Mouse (Mus musculus) liver, adult (tissue): ENCODE measurements around the gene Polr2l.

Experiments used
- GATA4 ChIP-seq: IDR thresholded peaks from 2 replicates; pipeline ENCODE4 v1.6.1; 2014; ENCODE audit warnings: mild to moderate bottlenecking, low read length; ENCODE audit not compliant: insufficient replicate concordance

The Polr2l gene

DNA sequence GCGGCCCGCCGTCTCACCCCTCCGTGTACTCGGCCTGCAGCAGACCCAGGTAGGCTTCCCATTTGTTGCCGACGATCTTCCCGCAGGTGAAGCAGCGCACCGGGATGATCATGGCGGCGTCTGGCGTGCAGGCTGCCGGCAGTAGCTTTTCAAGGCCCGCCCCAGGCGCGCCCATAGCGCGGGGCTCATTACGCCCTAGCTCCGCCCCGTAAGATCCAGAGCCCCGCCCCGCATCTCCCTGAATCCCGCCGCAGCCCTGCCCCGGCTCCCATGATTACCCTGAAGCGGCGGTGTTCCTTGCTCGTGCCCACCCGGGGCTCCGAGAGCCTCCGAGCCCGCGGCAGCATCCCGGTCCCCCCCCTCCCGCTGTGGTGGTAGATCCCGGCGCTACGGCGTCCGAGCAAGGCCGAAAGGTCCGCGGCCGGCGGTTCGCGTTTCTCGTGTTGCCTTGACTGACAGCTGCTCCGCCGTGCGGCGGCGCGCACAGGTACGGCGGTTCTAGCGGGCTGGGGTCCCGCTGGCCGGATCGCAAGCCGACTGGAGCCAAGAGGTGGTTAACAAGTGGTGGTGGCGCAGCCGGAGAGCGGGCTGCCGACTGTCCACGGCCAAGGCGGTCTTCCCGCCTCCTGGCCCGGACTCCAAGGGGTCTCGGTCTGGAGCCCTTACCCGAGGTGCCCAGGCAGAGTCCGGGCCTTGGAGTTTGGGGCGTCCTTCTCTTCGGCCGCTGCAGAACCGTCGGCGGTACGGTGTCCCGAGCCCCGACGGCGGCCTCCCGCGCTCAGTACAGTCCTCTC, at the start of gene Polr2l, which contains the start of gene Tspan4:
Gene Polr2l (minus strand): TSS at position 122 of the 794 bp plus-strand sequence.
Gene Tspan4 (plus strand): TSS at position 230 of the 794 bp plus-strand sequence.
- TF ChIP-seq GATA4, result no peak; the same call in 1 of the 2 replicates

DNA sequence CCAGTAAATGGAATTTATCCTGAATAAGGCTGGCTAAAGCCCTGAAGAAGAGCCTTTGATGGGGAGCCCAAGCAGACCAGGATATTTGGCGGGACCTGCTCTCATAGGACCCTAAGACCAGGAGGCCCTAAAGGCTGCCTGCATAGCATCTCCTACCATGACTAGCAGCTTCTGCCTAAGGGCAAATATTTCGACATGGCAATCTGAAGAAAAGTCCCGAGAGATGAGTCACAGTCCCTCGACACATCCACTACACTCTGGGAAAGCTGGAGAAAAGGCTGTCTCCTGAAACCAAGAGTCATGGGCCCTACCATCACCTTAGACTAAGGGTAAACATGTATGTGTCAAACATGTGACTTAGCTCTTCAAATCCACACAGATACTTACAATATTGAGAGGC, 49.3 kb upstream of the Polr2l start:
- no peak for TF ChIP-seq GATA4

DNA sequence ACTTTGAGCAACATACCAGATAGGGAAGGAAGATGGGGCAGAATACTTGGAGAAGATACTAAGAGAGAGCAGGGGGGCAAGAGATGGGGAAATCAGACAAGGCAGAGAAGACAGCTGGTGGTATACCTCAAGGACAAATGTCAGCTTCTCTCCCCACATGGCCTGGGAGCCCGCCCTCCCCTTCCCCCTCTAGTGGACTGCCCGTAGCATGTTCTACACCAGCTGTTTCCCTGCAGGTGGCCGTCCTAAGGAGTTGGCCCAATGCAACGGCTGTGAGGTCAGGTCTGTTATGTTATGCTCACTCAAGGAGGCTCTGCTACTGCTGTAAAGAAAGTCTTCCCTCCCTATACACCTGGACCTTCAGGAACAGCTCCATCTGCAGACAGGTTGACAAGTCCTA, 48.1 kb upstream of the Polr2l start:
- no peak for TF ChIP-seq GATA4

DNA sequence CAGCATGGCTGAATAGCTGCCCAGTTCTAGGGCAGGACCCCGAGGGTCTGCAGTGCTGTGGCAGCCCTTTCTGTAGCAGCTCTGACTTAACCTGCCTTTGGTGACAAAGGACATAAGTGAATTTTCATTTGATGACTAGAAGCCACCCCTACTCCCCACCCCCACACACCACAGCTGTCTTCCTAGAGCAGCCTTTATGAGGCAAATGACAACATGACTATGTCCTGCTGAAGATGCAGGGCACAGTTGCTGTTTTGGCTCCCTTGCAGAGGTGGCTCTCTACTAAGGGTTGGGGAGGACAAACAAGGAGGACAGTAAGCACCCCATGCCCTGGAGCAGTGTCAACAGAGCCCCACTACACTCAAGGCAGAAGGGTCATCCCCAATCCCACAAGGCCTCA, 44.9 kb upstream of the Polr2l start:
- no peak for TF ChIP-seq GATA4

DNA sequence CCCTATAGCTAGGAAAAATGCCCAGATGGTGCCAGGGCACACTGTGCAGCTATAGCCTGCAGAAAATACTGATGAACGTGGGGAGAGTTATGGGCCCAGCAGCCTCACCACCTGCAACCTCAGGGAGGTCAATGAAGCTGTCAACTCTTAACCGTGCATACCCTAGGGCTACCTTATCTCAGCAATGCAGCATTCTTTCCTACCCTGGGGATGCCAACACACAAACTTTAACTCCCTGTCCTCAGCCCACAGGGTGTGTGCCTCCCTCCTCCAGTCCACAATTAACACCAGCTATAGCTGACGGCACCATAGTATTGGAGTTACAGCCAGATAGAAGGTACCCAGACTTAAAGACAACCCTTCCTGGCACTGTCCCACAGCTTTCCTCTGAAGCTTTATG, 44.0 kb upstream of the Polr2l start:
- no peak for TF ChIP-seq GATA4

DNA sequence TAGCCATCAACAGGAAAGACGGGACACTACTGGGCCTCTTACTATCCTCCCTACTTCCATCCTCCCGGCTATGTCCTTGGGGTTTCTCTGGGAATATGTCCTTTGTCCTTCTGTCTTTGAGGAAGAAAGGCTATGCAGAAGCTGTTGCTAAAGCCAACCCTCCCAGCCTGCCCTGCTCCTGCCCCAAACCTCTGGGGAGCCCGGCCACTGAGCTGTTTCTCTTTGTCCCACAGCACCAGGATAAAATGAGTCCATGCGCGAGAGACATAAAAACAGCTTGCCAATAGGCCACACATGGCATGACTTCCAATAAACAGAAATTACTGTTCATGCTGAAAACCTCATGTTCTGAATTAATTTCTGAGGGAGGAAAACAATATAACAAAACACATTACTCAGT, 43.4 kb upstream of the Polr2l start:
- TF ChIP-seq GATA4, result no peak

DNA sequence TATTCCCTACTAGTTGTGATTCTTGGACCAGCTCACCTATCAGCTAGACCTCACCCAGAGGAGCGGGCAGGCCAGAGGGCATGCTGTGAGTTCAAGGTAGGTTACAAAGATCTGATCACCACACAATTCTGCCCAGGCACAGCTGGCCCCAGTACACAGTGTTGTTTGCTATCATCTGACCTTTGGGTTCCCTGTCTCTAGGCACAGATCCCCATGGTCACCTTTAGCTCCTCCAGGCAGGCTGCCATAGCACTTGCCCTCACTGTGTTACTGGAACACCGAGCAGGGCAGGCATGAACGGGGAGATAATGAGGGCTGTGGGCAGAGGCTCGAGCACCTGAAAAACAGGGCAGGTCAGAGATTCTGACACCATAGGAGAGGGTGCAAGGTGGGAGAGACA, 42.7 kb upstream of the Polr2l start:
- peak; percentile 84 for TF ChIP-seq GATA4

DNA sequence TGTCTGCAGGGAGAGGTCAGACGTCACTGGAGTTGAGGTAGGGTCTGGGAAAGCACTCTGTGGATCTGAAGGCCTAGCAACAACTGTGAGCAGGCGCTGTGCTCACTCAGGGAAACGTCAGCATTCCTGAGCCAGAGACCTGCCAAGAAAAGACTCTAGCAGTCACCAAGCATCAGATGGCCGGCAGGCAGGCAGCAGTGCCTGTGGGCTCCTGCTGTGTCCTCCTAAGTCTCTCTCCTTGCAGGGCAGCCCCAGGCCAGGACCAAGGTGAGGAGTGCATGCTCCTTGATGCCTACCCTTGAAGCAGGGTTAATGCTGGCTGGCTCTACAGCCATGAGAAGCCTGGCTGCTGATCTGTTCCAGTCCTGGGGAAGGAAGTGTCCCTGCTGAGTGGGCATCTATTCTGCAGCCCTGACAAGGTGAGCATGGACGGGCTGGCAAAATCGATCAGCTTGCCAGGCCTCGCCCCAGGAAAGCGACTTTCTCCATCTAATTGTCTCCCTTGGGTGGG, 35.8 kb upstream of the Polr2l start:
- no peak for TF ChIP-seq GATA4

DNA sequence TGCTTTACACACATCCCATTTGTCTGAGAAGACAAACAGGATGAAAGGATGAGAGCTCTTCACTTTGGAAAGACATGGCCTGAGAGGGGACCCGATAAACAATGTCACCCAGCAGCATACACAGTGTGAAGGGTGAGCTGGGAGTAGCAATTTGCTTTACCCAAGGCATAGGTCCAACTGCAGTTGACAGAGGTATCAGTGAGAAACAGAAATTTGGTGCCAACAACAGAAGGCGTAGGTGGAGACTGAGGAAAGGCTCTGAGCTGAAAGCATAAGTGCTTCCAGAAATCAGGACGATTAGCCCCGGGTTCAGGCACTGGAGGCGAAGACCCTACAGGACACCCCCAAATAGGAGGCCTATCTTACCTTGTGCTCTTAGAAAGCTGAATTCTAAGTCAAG, 35.3 kb upstream of the Polr2l start:
- TF ChIP-seq GATA4, result no peak

DNA sequence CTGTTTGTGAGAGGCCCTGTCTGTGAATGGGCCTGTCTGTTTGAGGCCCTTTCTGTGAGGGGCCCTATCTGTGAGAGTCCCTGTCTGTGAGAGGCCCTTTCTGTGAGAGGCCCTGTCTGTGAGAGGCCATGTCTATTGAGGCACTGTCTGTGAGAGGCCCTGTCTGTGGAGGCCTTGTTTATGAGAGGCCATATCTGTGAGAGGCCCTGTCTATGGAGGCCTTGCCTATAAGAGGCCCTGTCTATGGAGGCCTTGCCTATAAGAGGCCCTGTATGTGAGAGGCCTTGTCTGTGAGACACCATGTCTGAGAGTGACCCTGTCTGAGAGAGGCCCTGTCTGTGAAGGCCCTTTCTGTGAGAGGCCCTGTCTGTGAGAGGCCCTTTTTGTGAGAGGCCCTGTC, 33.2 kb upstream of the Polr2l start:
- TF ChIP-seq GATA4, result no peak

DNA sequence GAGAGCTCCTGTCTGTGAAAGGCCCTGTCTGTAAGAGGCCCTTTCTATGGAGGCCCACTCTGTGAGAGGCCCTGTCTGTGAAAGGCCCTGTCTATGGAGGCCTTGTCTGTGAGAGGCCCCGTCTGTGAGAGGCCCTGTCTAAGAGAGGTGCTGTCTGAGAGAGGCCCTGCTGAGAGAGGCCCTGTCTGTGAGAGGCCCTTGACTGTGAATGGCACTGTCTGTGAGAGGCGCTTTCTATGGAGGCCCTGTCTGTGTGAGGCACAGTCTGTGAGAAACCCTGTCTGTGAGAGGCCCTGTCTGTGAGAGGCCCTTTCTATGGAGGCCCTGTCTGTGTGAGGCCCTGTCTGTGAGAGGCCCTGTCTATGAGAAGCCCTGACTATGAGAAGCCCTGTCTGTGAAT, 31.3 kb upstream of the Polr2l start:
- TF ChIP-seq GATA4, result no peak

DNA sequence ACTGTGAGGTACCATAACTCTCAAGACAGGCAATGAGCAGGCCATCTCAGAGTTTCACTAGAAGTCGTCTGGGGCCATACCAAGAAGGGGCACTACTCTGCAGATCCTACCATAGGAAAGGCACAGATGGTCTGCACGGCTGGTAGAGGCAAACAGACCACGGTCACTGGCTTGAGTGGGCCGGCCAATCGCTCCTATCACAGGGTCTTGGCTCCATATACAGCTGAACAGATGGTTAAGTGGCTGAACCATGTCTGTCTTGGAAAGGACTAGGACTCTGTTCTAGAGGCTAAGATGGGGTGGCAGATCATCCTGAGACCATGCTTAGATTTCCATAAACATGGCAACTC, 27.6 kb upstream of the Polr2l start:
- no peak for TF ChIP-seq GATA4

DNA sequence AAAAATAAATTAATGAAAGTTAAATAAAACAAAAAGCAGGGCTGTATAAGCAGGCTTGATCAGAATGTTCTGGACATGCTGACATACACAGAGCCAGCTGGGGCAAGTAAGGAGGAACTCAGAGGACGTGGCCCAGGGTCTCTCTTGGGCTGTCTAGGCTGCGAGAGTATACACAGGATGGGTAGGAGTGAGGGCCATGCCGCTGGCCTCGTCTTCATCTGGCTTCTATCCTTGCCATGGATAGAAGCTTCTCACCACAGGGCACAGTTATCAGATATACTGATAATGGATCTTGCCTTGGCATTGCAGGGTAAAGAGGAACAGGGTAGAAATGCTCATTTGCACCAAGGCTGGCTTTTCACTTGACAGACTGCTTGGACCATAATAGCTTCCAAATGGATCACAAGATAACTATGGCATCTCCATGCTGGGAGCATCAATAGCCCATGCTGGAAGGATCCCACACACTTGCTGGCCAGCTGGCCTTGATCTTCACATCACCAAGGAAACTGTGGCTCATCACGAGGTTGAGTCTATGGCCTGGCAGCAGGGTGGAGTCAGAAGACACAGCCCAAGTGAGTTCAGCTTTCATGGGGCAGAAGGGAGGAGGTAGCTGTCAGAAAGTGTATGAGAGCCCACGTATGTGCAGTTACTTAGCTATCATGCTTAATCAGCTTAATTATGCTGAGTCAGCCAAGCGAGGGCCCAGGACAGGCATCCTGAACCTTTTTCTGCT, 27.1 kb upstream of the Polr2l start:
- TF ChIP-seq GATA4, result no peak

DNA sequence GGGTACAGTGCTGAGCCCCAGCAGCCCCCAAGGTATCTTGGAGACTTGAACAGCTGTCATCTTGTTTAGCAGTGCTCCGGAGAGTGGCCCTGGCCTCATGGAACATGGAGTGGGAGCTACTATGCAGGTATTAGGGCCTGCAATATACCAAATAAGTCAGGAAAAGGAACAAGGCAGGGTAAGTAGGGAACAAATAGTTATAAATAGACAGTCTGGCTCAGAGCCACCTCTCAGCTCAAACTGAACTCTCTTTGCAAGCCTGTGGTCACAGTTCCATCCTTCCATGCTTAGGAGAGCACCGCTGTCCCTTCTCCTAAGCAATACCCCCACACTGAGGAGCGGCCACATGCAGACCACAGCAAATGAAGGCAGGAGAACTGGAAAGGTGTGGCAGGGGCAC, 22.7 kb upstream of the Polr2l start:
- TF ChIP-seq GATA4, result no peak

DNA sequence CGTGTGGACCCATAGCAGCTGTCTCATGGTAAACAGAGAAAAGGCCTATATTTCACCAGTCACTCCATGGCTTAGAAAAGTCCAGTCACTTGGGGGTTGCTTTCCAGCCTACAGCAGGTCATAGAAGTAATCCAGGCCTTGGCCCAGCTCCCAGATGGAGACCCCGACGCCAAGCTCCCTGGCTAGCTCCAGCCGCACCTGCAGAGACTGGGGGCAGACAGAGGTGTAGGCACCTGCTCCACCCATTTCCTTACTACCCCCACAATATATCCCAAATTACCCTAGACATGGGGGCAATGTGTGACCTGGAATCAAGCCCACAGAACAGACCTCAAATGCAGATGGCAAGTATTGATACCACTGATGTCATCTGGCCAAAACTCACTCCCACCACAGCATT, 21.0 kb upstream of the Polr2l start:
- no peak for TF ChIP-seq GATA4

DNA sequence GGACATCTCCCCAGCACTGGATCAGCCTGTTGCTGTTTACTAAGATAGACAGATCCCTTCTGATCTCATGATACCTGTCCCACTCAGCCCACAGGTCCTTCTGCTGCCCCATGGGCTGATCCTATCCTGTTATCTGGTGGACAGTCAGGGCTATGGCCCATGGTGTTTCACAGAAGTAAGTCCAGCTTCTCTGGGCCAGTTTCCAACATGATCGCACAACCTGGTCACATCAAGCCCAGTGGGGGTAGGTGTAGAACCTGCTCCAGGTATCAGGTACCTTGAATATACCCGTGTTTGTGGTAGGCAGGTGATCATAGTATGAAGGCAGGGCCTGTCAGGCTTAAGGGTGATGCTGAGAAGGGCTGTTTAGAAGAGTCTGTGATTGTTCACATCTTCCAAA, 20.4 kb upstream of the Polr2l start:
- no peak for TF ChIP-seq GATA4

DNA sequence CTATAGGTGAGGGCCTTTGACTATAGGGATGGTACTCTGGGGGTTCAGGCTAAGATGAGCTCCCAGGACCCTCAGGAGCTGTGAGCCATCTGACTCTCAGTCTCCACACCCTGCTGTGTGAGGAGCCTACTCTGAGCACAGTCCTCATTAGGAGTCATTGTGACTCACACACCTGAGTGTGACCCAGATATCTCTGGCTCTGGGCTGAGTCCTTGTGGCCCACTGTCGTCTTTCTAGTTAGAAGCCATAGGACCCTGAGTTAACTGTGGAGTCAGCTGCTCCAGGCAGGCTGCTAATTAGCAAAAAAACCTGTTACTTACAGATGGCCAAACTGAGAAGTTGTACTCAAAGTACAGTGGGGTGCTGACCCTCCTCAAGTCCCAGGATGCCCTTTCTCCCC, 18.8 kb upstream of the Polr2l start:
- TF ChIP-seq GATA4, result no peak

DNA sequence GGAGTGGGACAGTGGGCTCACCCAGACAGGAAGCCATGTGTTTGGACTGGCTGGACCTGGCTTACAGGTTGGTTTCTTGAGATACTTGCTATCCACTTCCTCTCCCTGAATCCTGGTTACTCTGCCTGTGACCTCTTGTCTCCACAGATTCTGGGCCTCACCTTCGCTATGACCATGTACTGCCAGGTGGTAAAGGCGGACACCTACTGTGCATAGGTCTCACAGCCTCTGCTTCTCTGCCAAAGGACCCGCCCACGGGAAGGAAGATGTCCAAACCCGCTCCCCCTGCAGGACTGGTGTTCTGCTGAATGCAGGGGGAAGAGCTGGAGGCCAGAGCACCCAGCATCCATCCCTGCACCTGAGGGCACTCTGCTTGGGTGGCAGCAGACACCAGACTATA, 17.8 kb upstream of the Polr2l start:
- TF ChIP-seq GATA4, result no peak
